ENCODE assay signal across 17 mouse cellular contexts in genomic region chr6:94130389-94130788, GRCm38 (mm10).
DNase-seq lines count a peak whose midpoint lies in the region; ATAC-seq lines count a peak whose summit lies in the region.
"Had no signal": no experiment of that assay in that cellular context is flagged by ENCODE, and none has a peak within 500 bp of the region (broad histone marks: within the 10 kb centered on the region; RNA-seq: fewer than 3 reads in every experiment).

No protein-coding gene starts in this region.

- no peak overlapping the region for H3K4me3 ChIP-seq in kidney, embryonic 14.5 days (ENCODE audit: low read length)
- no peak overlapping the region for H3K4me3 ChIP-seq in intestine, embryonic 15.5 days (replicated peaks)
- H3K4me3 ChIP-seq in midbrain, embryonic 11.5 days (ENCODE audit: low read depth, low read length) = no peak overlapping the region
- H3K4me3 ChIP-seq: embryonic facial prominence, embryonic 15.5 days; hindbrain, embryonic 13.5 days; limb, embryonic 15.5 days; lung, embryonic 15.5 days; midbrain, embryonic 12.5 days; myocyte; stomach, embryonic 15.5 days had no signal

- H3K27ac ChIP-seq in kidney, embryonic 14.5 days (ENCODE audit: low read depth, low read length) = no peak overlapping the region
- no peak overlapping the region for H3K27ac ChIP-seq in intestine, embryonic 15.5 days
- no peak overlapping the region for H3K27ac ChIP-seq in midbrain, embryonic 11.5 days (ENCODE audit: low read depth, low read length)
- H3K27ac ChIP-seq: embryonic facial prominence, embryonic 15.5 days; hindbrain, embryonic 13.5 days; limb, embryonic 15.5 days; lung, embryonic 15.5 days; midbrain, embryonic 12.5 days; stomach, embryonic 15.5 days had no signal

- no peak overlapping the region for H3K4me2 ChIP-seq in kidney, embryonic 14.5 days (replicated peaks; ENCODE audit: low read depth, low read length)
- H3K4me2 ChIP-seq in intestine, embryonic 15.5 days (replicated peaks) = no peak overlapping the region
- H3K4me2 ChIP-seq in midbrain, embryonic 11.5 days = no peak overlapping the region
- H3K4me2 ChIP-seq: embryonic facial prominence, embryonic 15.5 days; hindbrain, embryonic 13.5 days; limb, embryonic 15.5 days; lung, embryonic 15.5 days; midbrain, embryonic 12.5 days; stomach, embryonic 15.5 days had no signal

- H3K27me3 ChIP-seq in kidney, embryonic 14.5 days (ENCODE audit: control insufficient read depth, insufficient read depth, low read length) = no peaks in the 10 kb centered on the region
- H3K27me3 ChIP-seq in intestine, embryonic 15.5 days (replicated peaks) = no peaks in the 10 kb centered on the region
- H3K27me3 ChIP-seq in midbrain, embryonic 11.5 days (ENCODE audit: control insufficient read depth, insufficient read depth, low read length) = no peaks in the 10 kb centered on the region
- H3K27me3 ChIP-seq: embryonic facial prominence, embryonic 15.5 days; hindbrain, embryonic 13.5 days; limb, embryonic 15.5 days; lung, embryonic 15.5 days; midbrain, embryonic 12.5 days; stomach, embryonic 15.5 days had no signal

- H3K9me3 ChIP-seq in kidney, embryonic 14.5 days (ENCODE audit: control insufficient read depth, low read length) = no peaks in the 10 kb centered on the region
- no peaks in the 10 kb centered on the region for H3K9me3 ChIP-seq in intestine, embryonic 15.5 days
- H3K9me3 ChIP-seq in midbrain, embryonic 11.5 days (ENCODE audit: control insufficient read depth, low read length) = no peaks in the 10 kb centered on the region
- H3K9me3 ChIP-seq: embryonic facial prominence, embryonic 15.5 days; hindbrain, embryonic 13.5 days; limb, embryonic 15.5 days; lung, embryonic 15.5 days; midbrain, embryonic 12.5 days; stomach, embryonic 15.5 days had no signal

- no peak overlapping the region for H3K9ac ChIP-seq in kidney, embryonic 14.5 days (ENCODE audit: low read depth, low read length)
- no peak overlapping the region for H3K9ac ChIP-seq in intestine, embryonic 15.5 days
- H3K9ac ChIP-seq in midbrain, embryonic 11.5 days (ENCODE audit: low read length) = no peak overlapping the region
- H3K9ac ChIP-seq: embryonic facial prominence, embryonic 15.5 days; hindbrain, embryonic 13.5 days; limb, embryonic 15.5 days; lung, embryonic 15.5 days; midbrain, embryonic 12.5 days; stomach, embryonic 15.5 days had no signal

- H3K4me1 ChIP-seq in kidney, embryonic 14.5 days (ENCODE audit: control insufficient read depth, insufficient read depth, low read length) = peaks cover 18% of the 10 kb centered on the region
- 0 out of 2 replicates have a peak, but pooled peaks cover 11% of the 10 kb centered on the region for H3K4me1 ChIP-seq in intestine, embryonic 15.5 days (replicated peaks)
- peaks cover 8% of the 10 kb centered on the region; the same call in 1 of the 2 replicates for H3K4me1 ChIP-seq in midbrain, embryonic 11.5 days (ENCODE audit: control insufficient read depth, insufficient read depth, low read length)

- WGBS in kidney, embryonic 14.5 days = 39% methylated on average over 5 of the region's 5 CpGs
- WGBS in intestine, embryonic 15.5 days = 34% methylated on average over 5 of the region's 5 CpGs
- 19% methylated on average over 5 of the region's 5 CpGs for WGBS in large intestine, adult 2 months
- 91% methylated on average over 5 of the region's 5 CpGs for WGBS in midbrain, embryonic 11.5 days

- ATAC-seq in kidney, embryonic 14.5 days (ENCODE audit: low FRiP score, low TSS enrichment) = no peak
- peak; percentile 76 for ATAC-seq in intestine, embryonic 15.5 days
- ATAC-seq in midbrain, embryonic 11.5 days (ENCODE audit: low FRiP score) = no peak
- ATAC-seq in megakaryocyte progenitor cell, adult 5-6 weeks (replicated peaks; ENCODE audit: poor library complexity) = no peak

- no peaks in the 10 kb centered on the region for H3K36me3 ChIP-seq in kidney, embryonic 14.5 days (ENCODE audit: control insufficient read depth, insufficient read depth, low read length)
- H3K36me3 ChIP-seq in intestine, embryonic 15.5 days = no peaks in the 10 kb centered on the region
- no peaks in the 10 kb centered on the region for H3K36me3 ChIP-seq in midbrain, embryonic 11.5 days (ENCODE audit: control insufficient read depth, insufficient read depth, low read length)
- H3K36me3 ChIP-seq: embryonic facial prominence, embryonic 15.5 days; hindbrain, embryonic 13.5 days; limb, embryonic 15.5 days; lung, embryonic 15.5 days; midbrain, embryonic 12.5 days; stomach, embryonic 15.5 days had no signal

- peak; percentile 23 for DNase-seq in kidney, adult 18-20 months
- peak; percentile 66 for DNase-seq in forelimb bud, embryonic 11.5 days (ENCODE audit: low read depth, low spot score)
- DNase-seq in large intestine, adult 2 months (ENCODE audit: low read depth, low spot score) = peak; percentile 80
- no peak for DNase-seq in midbrain, embryonic 11.5 days (ENCODE audit: low spot score, missing footprints)
- no peak for DNase-seq in urinary bladder, postnatal 14 days (ENCODE audit: low spot score)
- DNase-seq: spleen, adult 18-20 months; thymus, postnatal 4 days had no signal

Comparison
In these comparisons a context has a peak if more than half of its experiments do, and no peak if none do; other contexts are left out.
1. DNase-seq: peak in kidney, adult 18-20 months (single experiment), forelimb bud, embryonic 11.5 days (single experiment) and large intestine, adult 2 months (single experiment); none in midbrain, embryonic 11.5 days (single experiment) and urinary bladder, postnatal 14 days (single experiment).